Mouse (Mus musculus) gastrocnemius, postnatal 14 days (tissue): ENCODE results near the gene 4833439L19Rik. TPM values are rescaled to one million over a fixed set of nuclear protein-coding genes. Genes with fewer than 3 reads are reported as not detected.

Experiments
- DNase-seq: peaks from one replicate; pipeline ENCODE4 v3.0.0; 2021; ENCODE audit warnings: mixed read lengths
- intact Hi-C: fragments of 180-260 bp; cut with DNase I; formaldehyde crosslinking; loops from one replicate; pipeline ENCODE4 v1.15.1; 2025; ENCODE audit warnings: low total_unique reads
- total RNA-seq, 2 experiments: library from RNA; stranded (reverse); gene quantifications; 2 replicates each; pipeline ENCODE4 v1.2.3; 2021

4833439L19Rik gene
- total RNA-seq, 2 experiments from 2014 or later: 97.4 to 106 TPM

- intact Hi-C loops: no loop called here
- DNase-seq: no peak
Measured at GRCm38 (mm10) chr13:54589414-54589995, 24.3 kb upstream of the 4833439L19Rik start.

GRCm38 (mm10) chr13:54585831-54586230 is 20.6 kb upstream of the 4833439L19Rik start:
- no peak for DNase-seq
- intact Hi-C loops: no loop called here

GRCm38 (mm10) chr13:54582860-54583259 is 17.6 kb upstream of the 4833439L19Rik start:
- intact Hi-C loops: no loop called here
- DNase-seq: no peak

- intact Hi-C loops: no loop called here
- DNase-seq: no peak
Measured at GRCm38 (mm10) chr13:54582126-54582525, 16.9 kb upstream of the 4833439L19Rik start.

- intact Hi-C loops: no loop called here
- no peak for DNase-seq
Measured at GRCm38 (mm10) chr13:54581385-54581784, 16.1 kb upstream of the 4833439L19Rik start.

- no peak for DNase-seq
- intact Hi-C loops: no loop called here
Measured at GRCm38 (mm10) chr13:54577652-54578507, 12.6 kb upstream of the 4833439L19Rik start.

- no peak for DNase-seq
- intact Hi-C loops: no loop called here
Measured at GRCm38 (mm10) chr13:54575489-54575888, 10.3 kb upstream of the 4833439L19Rik start.

GRCm38 (mm10) chr13:54574854-54575481 is 9.7 kb upstream of the 4833439L19Rik start, which contains the start of gene Arl10:
TSS of gene Arl10 (plus strand) at chr13:54575015.
- DNase-seq: peak; percentile 75
- intact Hi-C loops: no loop called here

GRCm38 (mm10) chr13:54572621-54573020 is 7.4 kb upstream of the 4833439L19Rik start:
- no peak for DNase-seq
- intact Hi-C loops: no loop called here

GRCm38 (mm10) chr13:54571637-54572036 is 6.4 kb upstream of the 4833439L19Rik start:
- no peak for DNase-seq
- intact Hi-C loops: no loop called here

- DNase-seq: no peak
- intact Hi-C loops: no loop called here
Measured at GRCm38 (mm10) chr13:54570736-54571135, 5.5 kb upstream of the 4833439L19Rik start.

- intact Hi-C loops: no loop called here
- no peak for DNase-seq
Measured at GRCm38 (mm10) chr13:54569282-54569681, 4.0 kb upstream of the 4833439L19Rik start.

- no peak for DNase-seq
- intact Hi-C loops: no loop called here
Measured at GRCm38 (mm10) chr13:54568380-54568779, 3.1 kb upstream of the 4833439L19Rik start.

GRCm38 (mm10) chr13:54565594-54566345 is 535 bp upstream of the 4833439L19Rik start:
- intact Hi-C loops: no loop called here
- DNase-seq: no peak

- DNase-seq: no peak
- intact Hi-C loops: no loop called here
Measured at GRCm38 (mm10) chr13:54564232-54565200, 719 bp downstream of the 4833439L19Rik start.

- intact Hi-C loops: no loop called here
- no peak for DNase-seq
Measured at GRCm38 (mm10) chr13:54562562-54562961, 2.7 kb downstream of the 4833439L19Rik start.

- intact Hi-C loops: no loop called here
- no peak for DNase-seq
Measured at GRCm38 (mm10) chr13:54560608-54561007, 4.6 kb downstream of the 4833439L19Rik start.

- intact Hi-C loops: no loop called here
Measured at GRCm38 (mm10) chr13:54559656-54560055, 5.6 kb downstream of the 4833439L19Rik start.

GRCm38 (mm10) chr13:54557652-54558051 is 7.6 kb downstream of the 4833439L19Rik start:
- no peak for DNase-seq
- intact Hi-C loops: no loop called here

More at GRCm38 (mm10) chr13:54559656-54560055, 5.6 kb downstream of the 4833439L19Rik start:
- no peak for DNase-seq
